Mouse (Mus musculus): ENCODE measurements at regions not wholly inside any gene's neighbourhood (a gene's known extent, or its start where the extent isn't known, plus 50 kb on each side); places are given as distances from the start of the nearest gene placed in this dataset.
"Not testable (repeated sequence)": the region's sequence is repeated elsewhere in the genome, so short reads cannot be mapped to it uniquely, and the experiment has no call there.

GRCm38 (mm10) chr1:42589442-42589841, 106.1 kb upstream of the Pou3f3 start:
- no peak overlapping the region for H3K27ac ChIP-seq
- H3K79me2 ChIP-seq (replicated peaks; ENCODE audit: control insufficient read depth, insufficient read depth, low read length) = no peaks in the 10 kb centered on the region
- no peak overlapping the region for H3K4me3 ChIP-seq
- intact Hi-C loops (cut with DNase I) = no loop called here
- H3K9ac ChIP-seq (ENCODE audit: low read depth, low read length) = no peak overlapping the region
- TF ChIP-seq POLR2A (IDR thresholded peaks at IDR 0.05; ENCODE audit: insufficient read depth, low read depth, low read length) = no peak
- no peak for TF ChIP-seq CTCF (IDR thresholded peaks at IDR 0.05)
- DNase-seq = no peak
- H3K27me3 ChIP-seq (ENCODE audit: control insufficient read depth, insufficient read depth, low read length) = no peaks in the 10 kb centered on the region
- H3K36me3 ChIP-seq (ENCODE audit: control insufficient read depth, insufficient read depth, low read length) = no peaks in the 10 kb centered on the region
- H3K4me1 ChIP-seq (ENCODE audit: control insufficient read depth, insufficient read depth, low read length) = no peaks in the 10 kb centered on the region
- 41% methylated on average over 7 of the region's 7 CpGs for WGBS

- no peaks in the 10 kb centered on the region for H3K4me1 ChIP-seq (ENCODE audit: control insufficient read depth, insufficient read depth, low read length)
- no peaks in the 10 kb centered on the region for H3K36me3 ChIP-seq (ENCODE audit: control insufficient read depth, insufficient read depth, low read length)
- H3K4me3 ChIP-seq = no peak overlapping the region
- intact Hi-C loops (cut with DNase I) = no loop called here
- H3K79me2 ChIP-seq (replicated peaks; ENCODE audit: control insufficient read depth, insufficient read depth, low read length) = no peaks in the 10 kb centered on the region
- no peak overlapping the region for H3K9ac ChIP-seq (ENCODE audit: low read depth, low read length)
- DNase-seq = no peak
- no peak for TF ChIP-seq POLR2A (IDR thresholded peaks at IDR 0.05; ENCODE audit: insufficient read depth, low read depth, low read length)
- no peak for TF ChIP-seq CTCF (IDR thresholded peaks at IDR 0.05)
- TF ChIP-seq EP300 (IDR thresholded peaks at IDR 0.05; ENCODE audit: insufficient read depth, low read depth, low read length) = no peak
- no peak overlapping the region for H3K27ac ChIP-seq
- WGBS = 67% methylated on average over 1 of the region's 1 CpGs
- no peaks in the 10 kb centered on the region for H3K27me3 ChIP-seq (ENCODE audit: control insufficient read depth, insufficient read depth, low read length)
Measured at GRCm38 (mm10) chr1:42591855-42592254, 103.7 kb upstream of the Pou3f3 start.

GRCm38 (mm10) chr1:42597065-42597464, 98.5 kb upstream of the Pou3f3 start:
- no peaks in the 10 kb centered on the region for H3K4me1 ChIP-seq (ENCODE audit: control insufficient read depth, insufficient read depth, low read length)
- H3K4me3 ChIP-seq = no peak overlapping the region
- H3K9ac ChIP-seq (ENCODE audit: low read depth, low read length) = no peak overlapping the region
- no peaks in the 10 kb centered on the region for H3K79me2 ChIP-seq (replicated peaks; ENCODE audit: control insufficient read depth, insufficient read depth, low read length)
- no peaks in the 10 kb centered on the region for H3K36me3 ChIP-seq (ENCODE audit: control insufficient read depth, insufficient read depth, low read length)
- H3K27me3 ChIP-seq (ENCODE audit: control insufficient read depth, insufficient read depth, low read length) = no peaks in the 10 kb centered on the region
- no peak for DNase-seq
- WGBS = 72% methylated on average over 4 of the region's 4 CpGs
- H3K27ac ChIP-seq = no peak overlapping the region
- TF ChIP-seq CTCF (IDR thresholded peaks at IDR 0.05) = no peak
- no peak for TF ChIP-seq POLR2A (IDR thresholded peaks at IDR 0.05; ENCODE audit: insufficient read depth, low read depth, low read length)
- TF ChIP-seq EP300 (IDR thresholded peaks at IDR 0.05; ENCODE audit: insufficient read depth, low read depth, low read length) = no peak
- intact Hi-C loops (cut with DNase I) = no loop called here

DNA sequence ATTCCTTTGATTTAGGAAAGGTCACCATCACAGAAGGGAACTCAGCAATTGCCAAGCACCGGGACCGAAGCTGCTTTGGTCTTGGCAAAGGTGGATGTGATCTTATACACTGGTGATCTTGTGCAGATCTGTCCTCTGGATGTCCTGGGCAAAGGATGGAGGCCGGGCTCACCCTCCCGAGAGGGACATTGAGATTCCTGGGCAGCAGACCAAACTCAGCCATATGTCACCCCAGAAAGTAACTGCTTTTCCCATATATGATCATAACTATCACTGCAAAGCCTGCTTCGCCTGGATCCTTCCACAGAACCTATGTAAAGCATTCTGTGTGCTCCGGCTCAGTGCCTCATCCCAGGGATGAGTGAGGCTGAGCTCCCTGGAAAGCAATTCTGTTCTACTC, 96.3 kb upstream of the Pou3f3 start:
- Histone ChIP-seq H3K9ac (ENCODE audit: low read depth, low read length) (no peak overlapping the region), H3K27me3 (ENCODE audit: control insufficient read depth, insufficient read depth, low read length) (no peaks in the 10 kb centered on the region), H3K36me3 (ENCODE audit: control insufficient read depth, insufficient read depth, low read length) (no peaks in the 10 kb centered on the region), H3K4me3 (no peak overlapping the region), H3K79me2 (replicated peaks; ENCODE audit: control insufficient read depth, insufficient read depth, low read length) (no peaks in the 10 kb centered on the region), H3K27ac (no peak overlapping the region), H3K4me1 (ENCODE audit: control insufficient read depth, insufficient read depth, low read length) (no peaks in the 10 kb centered on the region)
- no peak for DNase-seq
- intact Hi-C loops (cut with DNase I) = no loop called here
- TF ChIP-seq CTCF (IDR thresholded peaks at IDR 0.05) (no peak), EP300 (IDR thresholded peaks at IDR 0.05; ENCODE audit: insufficient read depth, low read depth, low read length) (no peak), POLR2A (IDR thresholded peaks at IDR 0.05; ENCODE audit: insufficient read depth, low read depth, low read length) (no peak)
- WGBS = 77% methylated on average over 6 of the region's 6 CpGs

- no peak for DNase-seq
- no peak overlapping the region for H3K4me3 ChIP-seq
- intact Hi-C loops (cut with DNase I) = no loop called here
- no peak overlapping the region for H3K9ac ChIP-seq (ENCODE audit: low read depth, low read length)
- no peaks in the 10 kb centered on the region for H3K36me3 ChIP-seq (ENCODE audit: control insufficient read depth, insufficient read depth, low read length)
- TF ChIP-seq POLR2A (IDR thresholded peaks at IDR 0.05; ENCODE audit: insufficient read depth, low read depth, low read length) (no peak), EP300 (IDR thresholded peaks at IDR 0.05; ENCODE audit: insufficient read depth, low read depth, low read length) (no peak), CTCF (IDR thresholded peaks at IDR 0.05) (no peak)
- H3K79me2 ChIP-seq (replicated peaks; ENCODE audit: control insufficient read depth, insufficient read depth, low read length) = no peaks in the 10 kb centered on the region
- WGBS = 88% methylated on average over 7 of the region's 7 CpGs
- no peak overlapping the region for H3K27ac ChIP-seq
- no peaks in the 10 kb centered on the region for H3K27me3 ChIP-seq (ENCODE audit: control insufficient read depth, insufficient read depth, low read length)
- H3K4me1 ChIP-seq (ENCODE audit: control insufficient read depth, insufficient read depth, low read length) = no peaks in the 10 kb centered on the region
Measured at GRCm38 (mm10) chr1:42606251-42606650, 89.3 kb upstream of the Pou3f3 start.

DNA sequence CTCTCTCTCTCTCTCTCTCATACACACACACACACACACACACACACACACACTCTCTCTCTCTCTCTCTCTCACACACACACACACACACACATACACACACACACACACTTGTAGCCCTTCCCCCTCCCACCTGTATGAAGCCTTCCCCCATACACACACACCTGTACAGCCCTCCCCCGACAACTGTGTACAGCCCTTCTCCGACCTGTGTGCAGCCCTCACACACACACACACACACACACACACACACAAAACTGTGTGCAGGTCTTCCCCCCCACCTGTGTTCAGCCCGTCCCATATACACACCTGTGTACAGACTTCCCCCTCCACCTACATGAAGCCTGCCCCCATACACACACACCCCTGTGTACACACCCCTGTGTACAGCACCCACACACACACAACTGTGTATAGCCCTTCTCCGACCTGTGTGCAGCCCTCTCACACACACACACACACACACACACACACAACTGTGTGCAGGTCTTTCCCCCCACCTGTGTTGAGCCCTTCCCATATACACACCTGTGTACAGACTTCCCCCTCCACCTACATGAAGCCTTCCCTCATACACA, 88.0 kb upstream of the Pou3f3 start:
- intact Hi-C loops (cut with DNase I) = not testable (repeated sequence)
- 93% methylated on average over 4 of the region's 4 CpGs for WGBS

More for the DNA sequence above, 88.0 kb upstream of the Pou3f3 start:
- H3K36me3 ChIP-seq (ENCODE audit: control insufficient read depth, insufficient read depth, low read length); H3K27me3 ChIP-seq (ENCODE audit: control insufficient read depth, insufficient read depth, low read length); H3K27ac ChIP-seq; H3K4me1 ChIP-seq (ENCODE audit: control insufficient read depth, insufficient read depth, low read length); H3K4me3 ChIP-seq; H3K79me2 ChIP-seq (replicated peaks; ENCODE audit: control insufficient read depth, insufficient read depth, low read length); H3K9ac ChIP-seq (ENCODE audit: low read depth, low read length); DNase-seq: not testable (repeated sequence)

Data from heart, adult 2 months (tissue).